Mouse (Mus musculus) myocyte (in vitro differentiated cells): ENCODE results near the gene Nsd2.

ENCODE experiments used
- CEBPB ChIP-seq: IDR thresholded peaks from 2 replicates; pipeline ENCODE4 v1.6.1; 2011; ENCODE audit warnings: mild to moderate bottlenecking, moderate library complexity; ENCODE audit not compliant: poor library complexity, insufficient read depth, severe bottlenecking
- MAX ChIP-seq: IDR thresholded peaks from one replicate; pipeline ENCODE4 v1.6.1; 2011; ENCODE audit warnings: low read depth, mild to moderate bottlenecking, control low read depth
- MYOG ChIP-seq, 3 experiments: IDR thresholded peaks; one replicate each; pipeline ENCODE4 v1.6.1; 2011; ENCODE audit warnings: control low read depth in 2 of 3, low read depth in 2 of 3, mild to moderate bottlenecking in 2 of 3; ENCODE audit not compliant: insufficient read length in 2 of 3, control insufficient read depth in 1 of 3, insufficient read depth in 1 of 3
- POLR2A ChIP-seq: IDR thresholded peaks from one replicate; pipeline ENCODE4 v1.6.1; 2011; ENCODE audit warnings: low read depth, mild to moderate bottlenecking, control low read depth, moderate library complexity; ENCODE audit not compliant: insufficient read length
- REST ChIP-seq: IDR thresholded peaks from one replicate; pipeline ENCODE4 v1.6.1; 2011; ENCODE audit warnings: mild to moderate bottlenecking, control low read depth, moderate library complexity; ENCODE audit not compliant: insufficient read depth, insufficient read length

DNA sequence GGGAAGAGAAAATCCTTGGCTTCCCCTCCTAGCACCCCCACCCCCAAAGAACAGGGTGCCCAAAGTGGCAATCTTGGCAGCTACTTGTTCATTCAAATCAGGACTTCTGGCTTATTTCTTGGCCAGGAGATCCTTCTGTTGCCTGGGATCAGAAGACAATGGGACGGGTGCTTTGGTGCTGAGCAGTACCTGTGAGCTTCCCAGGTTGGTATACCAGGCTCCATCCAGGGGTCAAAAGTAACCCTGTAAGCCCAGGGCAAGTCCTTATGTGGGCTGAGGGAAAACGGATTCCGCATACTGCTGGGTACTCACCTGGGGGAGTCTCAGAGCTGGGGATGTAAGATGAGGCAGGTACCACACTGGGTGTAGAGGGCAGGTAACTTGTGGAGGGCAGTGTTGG, 79.6 kb downstream of the Nsd2 start:
- no peak for TF ChIP-seq CEBPB
- TF ChIP-seq POLR2A, result no peak
- no peak for TF ChIP-seq MAX
- TF ChIP-seq MYOG (IDR thresholded peaks at IDR 0.05; ENCODE audit: control insufficient read depth in 1 of 3, insufficient read depth in 1 of 3, insufficient read length in 2 of 3, low read depth in 2 of 3), result no peak
- no peak for TF ChIP-seq REST
